Mouse (Mus musculus): Measurements from ENCODE around the gene Fyn.

The Fyn gene

GRCm38 (mm10) chr10:39532008-39532740, 163.5 kb downstream of the Fyn start:
- DNase-seq (ENCODE audit: inconsistent age in 2 of 2, low spot score in 1 of 2): no peak

- DNase-seq (ENCODE audit: inconsistent age in 2 of 2, low spot score in 1 of 2): no peak
These were observed 164.2 kb downstream of the Fyn start for GRCm38 (mm10) chr10:39532823-39533222.

- DNase-seq (ENCODE audit: inconsistent age in 2 of 2, low spot score in 1 of 2): no peak
These were observed 165.8 kb downstream of the Fyn start for GRCm38 (mm10) chr10:39534324-39535026.

GRCm38 (mm10) chr10:39535347-39535746, 166.7 kb downstream of the Fyn start:
- DNase-seq (ENCODE audit: inconsistent age in 2 of 2, low spot score in 1 of 2): no peak

GRCm38 (mm10) chr10:39536258-39536657, 167.6 kb downstream of the Fyn start:
- peak in 1 of 2 experiments; percentile 60 for DNase-seq (ENCODE audit: inconsistent age in 2 of 2, low spot score in 1 of 2)

GRCm38 (mm10) chr10:39540012-39540647, 171.5 kb downstream of the Fyn start:
- peak; percentile 40 to 57 for DNase-seq (ENCODE audit: inconsistent age in 2 of 2, low spot score in 1 of 2)

GRCm38 (mm10) chr10:39540995-39541394, 172.3 kb downstream of the Fyn start:
- DNase-seq (ENCODE audit: inconsistent age in 2 of 2, low spot score in 1 of 2): peak; percentile 88 to 94

- DNase-seq (ENCODE audit: inconsistent age in 2 of 2, low spot score in 1 of 2): peak; percentile 46 to 79
These were observed 172.8 kb downstream of the Fyn start for GRCm38 (mm10) chr10:39541451-39541874.

- DNase-seq (ENCODE audit: inconsistent age in 2 of 2, low spot score in 1 of 2): peak in 1 of 2 experiments; percentile 71
These were observed 173.4 kb downstream of the Fyn start for GRCm38 (mm10) chr10:39541951-39542521.

- peak in 1 of 2 experiments; percentile 74 for DNase-seq (ENCODE audit: inconsistent age in 2 of 2, low spot score in 1 of 2)
These were observed 174.0 kb downstream of the Fyn start for GRCm38 (mm10) chr10:39542535-39543257.

- peak in 1 of 2 experiments; percentile 60 for DNase-seq (ENCODE audit: inconsistent age in 2 of 2, low spot score in 1 of 2)
These were observed 174.7 kb downstream of the Fyn start for GRCm38 (mm10) chr10:39543258-39543770.

- no peak for DNase-seq (ENCODE audit: inconsistent age in 2 of 2, low spot score in 1 of 2)
These were observed 178.9 kb downstream of the Fyn start for GRCm38 (mm10) chr10:39547369-39548074.

GRCm38 (mm10) chr10:39550791-39551190, 182.1 kb downstream of the Fyn start:
- no peak for DNase-seq (ENCODE audit: inconsistent age in 2 of 2, low spot score in 1 of 2)

- no peak for DNase-seq (ENCODE audit: inconsistent age in 2 of 2, low spot score in 1 of 2)
These were observed 183.1 kb downstream of the Fyn start for GRCm38 (mm10) chr10:39551637-39552185.

- no peak for DNase-seq (ENCODE audit: inconsistent age in 2 of 2, low spot score in 1 of 2)
These were observed 183.7 kb downstream of the Fyn start for GRCm38 (mm10) chr10:39552351-39552814.

- no peak for DNase-seq (ENCODE audit: inconsistent age in 2 of 2, low spot score in 1 of 2)
These were observed 184.2 kb downstream of the Fyn start for GRCm38 (mm10) chr10:39552903-39553302.

GRCm38 (mm10) chr10:39555289-39555715, 186.6 kb downstream of the Fyn start:
- DNase-seq (ENCODE audit: inconsistent age in 2 of 2, low spot score in 1 of 2): peak in 1 of 2 experiments; percentile 54

GRCm38 (mm10) chr10:39555740-39556139, 187.1 kb downstream of the Fyn start:
- peak in 1 of 2 experiments; percentile 69 for DNase-seq (ENCODE audit: inconsistent age in 2 of 2, low spot score in 1 of 2)

GRCm38 (mm10) chr10:39557360-39557759, 188.7 kb downstream of the Fyn start:
- DNase-seq (ENCODE audit: inconsistent age in 2 of 2, low spot score in 1 of 2): no peak
